13 mouse cellular contexts compared by ENCODE assay signal in the genomic region with DNA sequence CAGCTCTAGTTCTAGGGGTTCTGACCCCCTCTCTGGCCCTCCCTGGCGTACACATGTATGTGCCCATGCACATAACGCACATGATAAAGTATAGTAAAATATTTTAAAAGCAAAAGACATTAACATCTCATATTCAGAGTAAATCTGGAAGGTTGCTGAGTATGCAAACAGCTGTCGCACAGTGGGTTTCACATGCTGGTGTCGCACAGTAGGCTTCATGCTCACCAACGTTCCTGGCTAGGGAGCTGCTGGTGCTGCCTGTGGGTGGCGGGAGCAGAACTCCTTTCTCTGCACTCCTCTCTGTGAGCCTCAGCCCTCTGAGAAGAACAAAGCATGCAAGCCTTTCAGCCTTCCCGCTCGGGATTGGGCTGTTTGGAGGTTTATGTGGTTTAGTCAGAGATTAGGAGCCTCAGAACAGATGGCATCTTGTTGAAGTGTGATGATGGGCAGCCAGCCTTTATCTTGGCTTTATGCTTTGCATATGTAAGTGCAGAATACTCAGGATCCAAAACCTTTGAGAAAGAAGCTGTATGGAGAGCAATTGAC. TPM values are rescaled to one million over a fixed set of nuclear protein-coding genes. Genes with fewer than 3 reads are reported as not detected.
DNase-seq lines count a peak whose midpoint lies in the region; ATAC-seq lines count a peak whose summit lies in the region.
"Had no signal": no experiment of that assay in that cellular context is flagged by ENCODE, and none has a peak within 500 bp of the region (broad histone marks: within the 10 kb centered on the region; RNA-seq: fewer than 3 reads in every experiment).

No protein-coding gene starts in this region.

- H3K27me3 ChIP-seq in midbrain, embryonic 12.5 days = no peaks in the 10 kb centered on the region
- H3K27me3 ChIP-seq in midbrain, embryonic 10.5 days (ENCODE audit: low read depth, poor library complexity, severe bottlenecking) = no peaks in the 10 kb centered on the region
- H3K27me3 ChIP-seq in midbrain, embryonic 14.5 days (ENCODE audit: control insufficient read depth, insufficient read depth, low read length) = no peaks in the 10 kb centered on the region
- no peaks in the 10 kb centered on the region for H3K27me3 ChIP-seq in kidney, embryonic 15.5 days
- H3K27me3 ChIP-seq: embryonic facial prominence, embryonic 15.5 days; limb, embryonic 12.5 days had no signal

- H3K9ac ChIP-seq in midbrain, embryonic 12.5 days (replicated peaks) = no peak overlapping the region
- H3K9ac ChIP-seq in midbrain, embryonic 14.5 days (replicated peaks; ENCODE audit: low read length) = no peak overlapping the region
- H3K9ac ChIP-seq in kidney, embryonic 15.5 days = no peak overlapping the region
- H3K9ac ChIP-seq: embryonic facial prominence, embryonic 15.5 days; limb, embryonic 12.5 days had no signal

- H3K27ac ChIP-seq in midbrain, embryonic 12.5 days (replicated peaks) = peak overlapping the region; percentile 21; the same call in 1 of the 2 replicates
- H3K27ac ChIP-seq in midbrain, embryonic 10.5 days (replicated peaks) = no peak overlapping the region
- H3K27ac ChIP-seq in midbrain, embryonic 14.5 days (replicated peaks; ENCODE audit: low read depth, low read length) = no peak overlapping the region; the same call in 1 of the 2 replicates
- H3K27ac ChIP-seq in kidney, embryonic 15.5 days = no peak overlapping the region
- H3K27ac ChIP-seq: embryonic facial prominence, embryonic 15.5 days; limb, embryonic 12.5 days had no signal

- H3K4me1 ChIP-seq in midbrain, embryonic 12.5 days = no peaks in the 10 kb centered on the region
- H3K4me1 ChIP-seq in midbrain, embryonic 10.5 days = peaks cover 5% of the 10 kb centered on the region; the same call in 1 of the 2 replicates
- no peaks in the 10 kb centered on the region for H3K4me1 ChIP-seq in midbrain, embryonic 14.5 days (ENCODE audit: control insufficient read depth, insufficient read depth, low read length)
- H3K4me1 ChIP-seq in kidney, embryonic 15.5 days = peaks cover 8% of the 10 kb centered on the region; the same call in 1 of the 2 replicates
- H3K4me1 ChIP-seq: embryonic facial prominence, embryonic 15.5 days; limb, embryonic 12.5 days had no signal

- peaks cover 70% of the 10 kb centered on the region for H3K36me3 ChIP-seq in midbrain, embryonic 12.5 days
- peaks cover 97% of the 10 kb centered on the region for H3K36me3 ChIP-seq in midbrain, embryonic 10.5 days
- H3K36me3 ChIP-seq in midbrain, embryonic 14.5 days (ENCODE audit: control insufficient read depth, insufficient read depth, low read length) = peaks cover 71% of the 10 kb centered on the region
- peaks cover 86% of the 10 kb centered on the region for H3K36me3 ChIP-seq in kidney, embryonic 15.5 days

- peak; percentile 71 for ATAC-seq in midbrain, embryonic 12.5 days (ENCODE audit: low FRiP score, low read depth)
- no peak for ATAC-seq in midbrain, embryonic 14.5 days (ENCODE audit: low FRiP score, low TSS enrichment)
- no peak for ATAC-seq in kidney, embryonic 15.5 days (replicated peaks; ENCODE audit: low FRiP score)
- ATAC-seq: hindbrain, embryonic 16.5 days had no signal

- H3K9me3 ChIP-seq in midbrain, embryonic 12.5 days = no peaks in the 10 kb centered on the region
- no peaks in the 10 kb centered on the region for H3K9me3 ChIP-seq in midbrain, embryonic 10.5 days (replicated peaks)
- H3K9me3 ChIP-seq in midbrain, embryonic 14.5 days (ENCODE audit: control insufficient read depth, low read length) = no peaks in the 10 kb centered on the region
- H3K9me3 ChIP-seq in kidney, embryonic 15.5 days (replicated peaks) = no peaks in the 10 kb centered on the region
- H3K9me3 ChIP-seq: limb, embryonic 12.5 days had no signal

- 68% methylated on average over 8 of the region's 8 CpGs for WGBS in midbrain, embryonic 12.5 days
- WGBS in midbrain, embryonic 10.5 days = 80% methylated on average over 8 of the region's 8 CpGs
- WGBS in midbrain, embryonic 14.5 days = 61% methylated on average over 8 of the region's 8 CpGs
- 88% methylated on average over 8 of the region's 8 CpGs for whole genome bisulfite sequencing in kidney, embryonic 15.5 days

- no peak overlapping the region for H3K4me2 ChIP-seq in midbrain, embryonic 12.5 days (replicated peaks)
- H3K4me2 ChIP-seq in midbrain, embryonic 14.5 days (ENCODE audit: low read length) = no peak overlapping the region
- no peak overlapping the region for H3K4me2 ChIP-seq in kidney, embryonic 15.5 days
- H3K4me2 ChIP-seq: embryonic facial prominence, embryonic 15.5 days; limb, embryonic 12.5 days had no signal

- peak; percentile 82 for DNase-seq in heart, adult 11 months
- DNase-seq in heart, adult 18-20 months = no peak
- DNase-seq in midbrain, embryonic 10.5 days (ENCODE audit: low spot score) = no peak
- peak; percentile 47 for DNase-seq in midbrain, embryonic 14.5 days
- no peak for DNase-seq in spleen, postnatal 14 days (ENCODE audit: low spot score in 2 of 2)
- DNase-seq: gastrocnemius, postnatal 10 days; lung, adult 2 months; thymus, postnatal 25 days had no signal

- H3K4me3 ChIP-seq in midbrain, embryonic 12.5 days = no peak overlapping the region
- H3K4me3 ChIP-seq in midbrain, embryonic 10.5 days = no peak overlapping the region
- H3K4me3 ChIP-seq in midbrain, embryonic 14.5 days (replicated peaks; ENCODE audit: low read depth, low read length) = no peak overlapping the region
- H3K4me3 ChIP-seq in kidney, embryonic 15.5 days (replicated peaks) = no peak overlapping the region
- H3K4me3 ChIP-seq: embryonic facial prominence, embryonic 15.5 days; limb, embryonic 12.5 days had no signal

RNA-seq across cellular contexts. Expression of a gene that starts 29.0 kb away (rescaled TPM):
- total RNA-seq in heart, adult 18-20 months (2021) = 10 to 100 TPM; 13.5 to 14.1 TPM
- 158 and 159 TPM in 2 replicates for polyA plus RNA-seq in midbrain, embryonic 12.5 days (2016; fragmentation: Nextera tagmentation; extraction: Ambion mirVana)
- 108 and 120 TPM in 2 replicates for polyA plus RNA-seq in midbrain, embryonic 10.5 days (2016; fragmentation: Nextera tagmentation; extraction: Ambion mirVana)
- 127 and 134 TPM in 2 replicates for polyA plus RNA-seq in midbrain, embryonic 14.5 days (2014; fragmentation: Nextera tagmentation; extraction: Ambion mirVana)
- 65.2 and 65.3 TPM in 2 replicates for polyA plus RNA-seq in kidney, embryonic 15.5 days (2015; fragmentation: Nextera tagmentation; extraction: Ambion mirVana)

Comparison
In these comparisons a context has a peak if more than half of its experiments do, and no peak if none do; other contexts are left out.
1. DNase-seq: peak in heart, adult 11 months (single experiment) and midbrain, embryonic 14.5 days (single experiment); none in heart, adult 18-20 months (0 of 2), midbrain, embryonic 10.5 days (single experiment) and spleen, postnatal 14 days (0 of 2).